Mouse (Mus musculus): ENCODE data around the gene Stra8.

Stra8 gene

DNA sequence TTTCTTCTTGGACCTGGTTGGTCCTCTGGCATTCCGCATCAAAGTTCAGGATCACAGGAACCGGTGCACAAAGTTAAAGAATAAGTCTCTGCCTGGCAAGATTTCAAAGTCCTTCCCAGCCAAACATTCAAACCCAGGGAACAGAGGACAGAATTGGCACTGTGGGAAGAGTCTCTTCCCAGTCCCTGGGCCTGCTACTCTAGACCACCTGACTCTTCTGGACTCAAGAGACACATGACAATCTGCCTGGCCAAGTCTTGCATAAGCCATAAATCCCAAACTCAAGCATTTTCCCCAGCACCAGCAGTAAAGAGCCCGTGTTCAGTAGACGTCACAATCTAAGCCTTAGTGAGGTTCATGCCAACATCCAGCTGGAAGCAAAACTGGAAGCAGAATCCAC, 13.3 kb upstream of the Stra8 start:
- Histone ChIP-seq H3K4me3 (replicated peaks; ENCODE audit: low read length) (no peak overlapping the region), H3K9me3 (ENCODE audit: low read length) (no peaks in the 10 kb centered on the region), H3K4me1 (replicated peaks; ENCODE audit: low read depth, low read length) (peaks cover 21% of the 10 kb centered on the region), H3K27me3 (ENCODE audit: insufficient read depth, low read length) (peaks cover 64% of the 10 kb centered on the region), H3K36me3 (ENCODE audit: insufficient read depth, low read length) (peaks cover 76% of the 10 kb centered on the region)
- no peak for TF ChIP-seq POU5F1 (IDR thresholded peaks at IDR 0.05; ENCODE audit: borderline replicate concordance, low read length)
- TF ChIP-seq CTCF (conservative IDR thresholded peaks at IDR 0.05; ENCODE audit: low read length) = no peak
- TF ChIP-seq NANOG (IDR thresholded peaks at IDR 0.05; ENCODE audit: borderline replicate concordance, low read length) = no peak

- Histone ChIP-seq H3K27me3 (ENCODE audit: insufficient read depth, low read length) (peaks cover 59% of the 10 kb centered on the region), H3K9me3 (ENCODE audit: low read length) (no peaks in the 10 kb centered on the region), H3K36me3 (ENCODE audit: insufficient read depth, low read length) (peaks cover 70% of the 10 kb centered on the region), H3K4me1 (replicated peaks; ENCODE audit: low read depth, low read length) (peaks cover 16% of the 10 kb centered on the region), H3K4me3 (replicated peaks; ENCODE audit: low read length) (no peak overlapping the region)
- TF ChIP-seq CTCF (conservative IDR thresholded peaks at IDR 0.05; ENCODE audit: low read length) (no peak), NANOG (IDR thresholded peaks at IDR 0.05; ENCODE audit: borderline replicate concordance, low read length) (no peak), POU5F1 (IDR thresholded peaks at IDR 0.05; ENCODE audit: borderline replicate concordance, low read length) (no peak)
Observed at GRCm38 (mm10) chr6:34907121-34907614, 12.8 kb upstream of the Stra8 start.

GRCm38 (mm10) chr6:34907696-34908260, 12.2 kb upstream of the Stra8 start:
- Histone ChIP-seq H3K4me1 (replicated peaks; ENCODE audit: low read depth, low read length) (peaks cover 11% of the 10 kb centered on the region), H3K9me3 (ENCODE audit: low read length) (no peaks in the 10 kb centered on the region), H3K36me3 (ENCODE audit: insufficient read depth, low read length) (peaks cover 64% of the 10 kb centered on the region), H3K4me3 (replicated peaks; ENCODE audit: low read length) (no peak overlapping the region), H3K27me3 (ENCODE audit: insufficient read depth, low read length) (peaks cover 53% of the 10 kb centered on the region)
- TF ChIP-seq CTCF (conservative IDR thresholded peaks at IDR 0.05; ENCODE audit: low read length) (no peak), POU5F1 (IDR thresholded peaks at IDR 0.05; ENCODE audit: borderline replicate concordance, low read length) (no peak), NANOG (IDR thresholded peaks at IDR 0.05; ENCODE audit: borderline replicate concordance, low read length) (no peak)

GRCm38 (mm10) chr6:34909631-34910345, 10.2 kb upstream of the Stra8 start:
- no peaks in the 10 kb centered on the region for H3K9me3 ChIP-seq (ENCODE audit: low read length)
- TF ChIP-seq NANOG (IDR thresholded peaks at IDR 0.05; ENCODE audit: borderline replicate concordance, low read length) = no peak
- TF ChIP-seq CTCF (conservative IDR thresholded peaks at IDR 0.05; ENCODE audit: low read length) = no peak
- TF ChIP-seq POU5F1 (IDR thresholded peaks at IDR 0.05; ENCODE audit: borderline replicate concordance, low read length) = no peak
- H3K27me3 ChIP-seq (ENCODE audit: insufficient read depth, low read length) = peaks cover 40% of the 10 kb centered on the region
- H3K4me3 ChIP-seq (replicated peaks; ENCODE audit: low read length) = peak overlapping the region; percentile 91
- peaks cover 45% of the 10 kb centered on the region for H3K36me3 ChIP-seq (ENCODE audit: insufficient read depth, low read length)
- peaks cover 23% of the 10 kb centered on the region for H3K4me1 ChIP-seq (replicated peaks; ENCODE audit: low read depth, low read length)

GRCm38 (mm10) chr6:34910371-34911219, 9.4 kb upstream of the Stra8 start, which contains the start of gene Wdr91:
TSS of gene Wdr91 (minus strand) at chr6:34910876.
- peaks cover 37% of the 10 kb centered on the region for H3K36me3 ChIP-seq (ENCODE audit: insufficient read depth, low read length)

DNA sequence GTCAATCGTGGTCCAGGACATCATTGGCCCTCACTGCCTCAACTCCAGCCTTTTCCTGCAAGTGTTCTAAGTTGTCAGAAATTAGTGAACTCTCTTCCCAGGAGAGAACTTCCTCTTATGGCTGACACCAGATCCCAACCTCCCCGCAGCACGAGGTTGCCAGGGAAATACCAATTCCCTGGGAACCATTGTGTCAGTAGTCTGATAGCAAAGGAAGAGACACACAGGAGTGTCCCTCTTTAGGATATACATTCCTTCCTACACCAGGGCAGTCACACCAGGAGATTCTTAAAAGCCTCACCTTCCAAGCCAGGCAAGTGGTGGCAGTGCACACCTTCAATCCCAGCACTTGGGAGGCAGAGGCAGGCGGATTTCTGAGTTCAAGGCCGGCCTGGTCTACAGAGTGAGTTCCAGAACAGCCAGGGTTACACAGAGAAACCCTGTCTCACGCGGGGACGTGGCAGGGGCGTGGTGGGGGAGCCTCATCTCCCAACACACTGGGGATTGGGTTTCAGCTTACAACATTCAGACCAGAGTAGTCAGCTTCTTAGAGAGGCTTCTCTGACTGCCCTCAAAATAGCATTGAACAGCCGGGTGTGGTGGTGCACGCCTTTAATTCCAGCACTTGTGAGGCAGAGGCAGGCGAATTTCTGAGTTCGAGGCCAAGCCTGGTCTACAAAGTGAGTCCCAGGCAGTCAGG, 6.5 kb upstream of the Stra8 start:
- Histone ChIP-seq H3K27me3 (ENCODE audit: insufficient read depth, low read length) (peaks cover 22% of the 10 kb centered on the region), H3K9me3 (ENCODE audit: low read length) (no peaks in the 10 kb centered on the region), H3K36me3 (ENCODE audit: insufficient read depth, low read length) (peaks cover 9% of the 10 kb centered on the region), H3K4me3 (replicated peaks; ENCODE audit: low read length) (no peak overlapping the region), H3K4me1 (replicated peaks; ENCODE audit: low read depth, low read length) (peaks cover 26% of the 10 kb centered on the region)
- TF ChIP-seq CTCF (conservative IDR thresholded peaks at IDR 0.05; ENCODE audit: low read length) = no peak

More at GRCm38 (mm10) chr6:34910371-34911219, 9.4 kb upstream of the Stra8 start, which contains the start of gene Wdr91:
- Histone ChIP-seq H3K9me3 (ENCODE audit: low read length) (no peaks in the 10 kb centered on the region), H3K4me1 (replicated peaks; ENCODE audit: low read depth, low read length) (peaks cover 23% of the 10 kb centered on the region), H3K27me3 (ENCODE audit: insufficient read depth, low read length) (peaks cover 32% of the 10 kb centered on the region), H3K4me3 (replicated peaks; ENCODE audit: low read length) (peak within 1 kb of the TSS; percentile 91)
- TF ChIP-seq POU5F1 (IDR thresholded peaks at IDR 0.05; ENCODE audit: borderline replicate concordance, low read length) (no peak), CTCF (conservative IDR thresholded peaks at IDR 0.05; ENCODE audit: low read length) (no peak), NANOG (IDR thresholded peaks at IDR 0.05; ENCODE audit: borderline replicate concordance, low read length) (no peak)

GRCm38 (mm10) chr6:34914462-34914861, 5.5 kb upstream of the Stra8 start:
- H3K27me3 ChIP-seq (ENCODE audit: insufficient read depth, low read length) = peaks cover 23% of the 10 kb centered on the region
- peaks cover 35% of the 10 kb centered on the region for H3K4me1 ChIP-seq (replicated peaks; ENCODE audit: low read depth, low read length)
- TF ChIP-seq NANOG (IDR thresholded peaks at IDR 0.05; ENCODE audit: borderline replicate concordance, low read length) (no peak), POU5F1 (IDR thresholded peaks at IDR 0.05; ENCODE audit: borderline replicate concordance, low read length) (no peak), CTCF (conservative IDR thresholded peaks at IDR 0.05; ENCODE audit: low read length) (no peak)
- H3K4me3 ChIP-seq (replicated peaks; ENCODE audit: low read length) = no peak overlapping the region
- no peaks in the 10 kb centered on the region for H3K36me3 ChIP-seq (ENCODE audit: insufficient read depth, low read length)
- no peaks in the 10 kb centered on the region for H3K9me3 ChIP-seq (ENCODE audit: low read length)

All from E14TG2a.4 (cell line).